Mouse (Mus musculus): ENCODE results near the gene Acvr1c. TPM values are rescaled to one million over a fixed set of nuclear protein-coding genes. Genes with fewer than 3 reads are reported as not detected.

Acvr1c gene
- polyA plus RNA-seq, 1 experiment from 2014 or later: 2.5 TPM

GRCm38 (mm10) chr2:58357068-58357413 lies 654 bp downstream of the Acvr1c start:
- ATAC-seq: peak; percentile 64
- peak overlapping the region; percentile 55 for H3K4me3 ChIP-seq (replicated peaks; ENCODE audit: low read length)
- 0% methylated on average over 7 of the region's 7 CpGs for WGBS
- 0 out of 2 replicates have a peak, but pooled peaks cover 3% of the 10 kb centered on the region for H3K27me3 ChIP-seq (replicated peaks; ENCODE audit: control insufficient read depth, insufficient read depth, low read length)
- H3K27ac ChIP-seq (ENCODE audit: low read length): no peak overlapping the region
- peaks cover 12% of the 10 kb centered on the region for H3K4me1 ChIP-seq (replicated peaks; ENCODE audit: control insufficient read depth, insufficient read depth, low read length)
- H3K4me2 ChIP-seq (ENCODE audit: low read length): peak overlapping the region; percentile 100
- H3K9ac ChIP-seq (replicated peaks; ENCODE audit: low read depth, low read length): peak overlapping the region; percentile 55
- H3K36me3 ChIP-seq (ENCODE audit: control insufficient read depth, insufficient read depth): no peaks in the 10 kb centered on the region
- no peaks in the 10 kb centered on the region for H3K9me3 ChIP-seq (ENCODE audit: control insufficient read depth, low read length)

GRCm38 (mm10) chr2:58354389-58354788 lies 3.3 kb downstream of the Acvr1c start:
- H3K9ac ChIP-seq (replicated peaks; ENCODE audit: low read depth, low read length): no peak overlapping the region
- no peaks in the 10 kb centered on the region for H3K9me3 ChIP-seq (ENCODE audit: control insufficient read depth, low read length)
- ATAC-seq: no peak
- WGBS: 81% methylated on average over 3 of the region's 3 CpGs
- peaks cover 12% of the 10 kb centered on the region for H3K4me1 ChIP-seq (replicated peaks; ENCODE audit: control insufficient read depth, insufficient read depth, low read length)
- 0 out of 2 replicates have a peak, but pooled peaks cover 3% of the 10 kb centered on the region for H3K27me3 ChIP-seq (replicated peaks; ENCODE audit: control insufficient read depth, insufficient read depth, low read length)
- no peak overlapping the region for H3K27ac ChIP-seq (ENCODE audit: low read length)
- H3K4me2 ChIP-seq (ENCODE audit: low read length): no peak overlapping the region
- no peaks in the 10 kb centered on the region for H3K36me3 ChIP-seq (ENCODE audit: control insufficient read depth, insufficient read depth)
- H3K4me3 ChIP-seq (replicated peaks; ENCODE audit: low read length): no peak overlapping the region

- Histone ChIP-seq H3K27ac (ENCODE audit: low read length) (no peak overlapping the region), H3K27me3 (replicated peaks; ENCODE audit: control insufficient read depth, insufficient read depth, low read length) (0 out of 2 replicates have a peak, but pooled peaks cover 3% of the 10 kb centered on the region), H3K4me2 (ENCODE audit: low read length) (no peak overlapping the region), H3K9ac (replicated peaks; ENCODE audit: low read depth, low read length) (no peak overlapping the region), H3K36me3 (ENCODE audit: control insufficient read depth, insufficient read depth) (no peaks in the 10 kb centered on the region), H3K4me3 (replicated peaks; ENCODE audit: low read length) (no peak overlapping the region), H3K9me3 (ENCODE audit: control insufficient read depth, low read length) (no peaks in the 10 kb centered on the region), H3K4me1 (replicated peaks; ENCODE audit: control insufficient read depth, insufficient read depth, low read length) (peaks cover 11% of the 10 kb centered on the region)
- ATAC-seq: no peak
- WGBS: 79% methylated on average over 5 of the region's 5 CpGs
Measured at GRCm38 (mm10) chr2:58352846-58353245, 4.8 kb downstream of the Acvr1c start.

GRCm38 (mm10) chr2:58350657-58351056 lies 7.0 kb downstream of the Acvr1c start:
- no peak overlapping the region for H3K4me3 ChIP-seq (replicated peaks; ENCODE audit: low read length)
- no peak overlapping the region for H3K9ac ChIP-seq (replicated peaks; ENCODE audit: low read depth, low read length)
- WGBS: 87% methylated on average over 2 of the region's 2 CpGs
- H3K36me3 ChIP-seq (ENCODE audit: control insufficient read depth, insufficient read depth): no peaks in the 10 kb centered on the region
- no peaks in the 10 kb centered on the region for H3K27me3 ChIP-seq (replicated peaks; ENCODE audit: control insufficient read depth, insufficient read depth, low read length)
- no peak overlapping the region for H3K4me2 ChIP-seq (ENCODE audit: low read length)
- H3K27ac ChIP-seq (ENCODE audit: low read length): no peak overlapping the region
- H3K4me1 ChIP-seq (replicated peaks; ENCODE audit: control insufficient read depth, insufficient read depth, low read length): no peaks in the 10 kb centered on the region
- no peaks in the 10 kb centered on the region for H3K9me3 ChIP-seq (ENCODE audit: control insufficient read depth, low read length)
- no peak for ATAC-seq

- Histone ChIP-seq H3K27ac (ENCODE audit: low read length) (no peak overlapping the region), H3K4me3 (replicated peaks; ENCODE audit: low read length) (no peak overlapping the region), H3K9me3 (ENCODE audit: control insufficient read depth, low read length) (no peaks in the 10 kb centered on the region), H3K36me3 (ENCODE audit: control insufficient read depth, insufficient read depth) (no peaks in the 10 kb centered on the region), H3K27me3 (replicated peaks; ENCODE audit: control insufficient read depth, insufficient read depth, low read length) (no peaks in the 10 kb centered on the region), H3K4me1 (replicated peaks; ENCODE audit: control insufficient read depth, insufficient read depth, low read length) (no peaks in the 10 kb centered on the region), H3K9ac (replicated peaks; ENCODE audit: low read depth, low read length) (no peak overlapping the region), H3K4me2 (ENCODE audit: low read length) (no peak overlapping the region)
- WGBS: 92% methylated on average over 5 of the region's 5 CpGs
- ATAC-seq: no peak
Measured at GRCm38 (mm10) chr2:58336730-58337129, 21.0 kb downstream of the Acvr1c start.

- H3K27ac ChIP-seq (ENCODE audit: low read length): no peak overlapping the region
- H3K27me3 ChIP-seq (replicated peaks; ENCODE audit: control insufficient read depth, insufficient read depth, low read length): no peaks in the 10 kb centered on the region
- no peak overlapping the region for H3K9ac ChIP-seq (replicated peaks; ENCODE audit: low read depth, low read length)
- H3K36me3 ChIP-seq (ENCODE audit: control insufficient read depth, insufficient read depth): no peaks in the 10 kb centered on the region
- no peaks in the 10 kb centered on the region for H3K9me3 ChIP-seq (ENCODE audit: control insufficient read depth, low read length)
- no peak overlapping the region for H3K4me3 ChIP-seq (replicated peaks; ENCODE audit: low read length)
- 71% methylated on average over 5 of the region's 5 CpGs for WGBS
- no peak for ATAC-seq
- no peak overlapping the region for H3K4me2 ChIP-seq (ENCODE audit: low read length)
- peaks cover under 1% of the 10 kb centered on the region for H3K4me1 ChIP-seq (replicated peaks; ENCODE audit: control insufficient read depth, insufficient read depth, low read length)
Measured at GRCm38 (mm10) chr2:58329589-58329988, 28.1 kb downstream of the Acvr1c start.

- peak overlapping the region; percentile 60 for H3K4me2 ChIP-seq (ENCODE audit: low read length)
- no peaks in the 10 kb centered on the region for H3K36me3 ChIP-seq (ENCODE audit: control insufficient read depth, insufficient read depth)
- 6% methylated on average over 23 of the region's 23 CpGs for WGBS
- H3K27me3 ChIP-seq (replicated peaks; ENCODE audit: control insufficient read depth, insufficient read depth, low read length): no peaks in the 10 kb centered on the region
- peak overlapping the region; percentile 42 for H3K4me3 ChIP-seq (replicated peaks; ENCODE audit: low read length)
- H3K4me1 ChIP-seq (replicated peaks; ENCODE audit: control insufficient read depth, insufficient read depth, low read length): peaks cover 7% of the 10 kb centered on the region
- no peaks in the 10 kb centered on the region for H3K9me3 ChIP-seq (ENCODE audit: control insufficient read depth, low read length)
- H3K9ac ChIP-seq (replicated peaks; ENCODE audit: low read depth, low read length): peak overlapping the region; percentile 68
- H3K27ac ChIP-seq (ENCODE audit: low read length): no peak overlapping the region
- ATAC-seq: peak; percentile 88
Measured at GRCm38 (mm10) chr2:58324118-58324901, 33.4 kb downstream of the Acvr1c start.

GRCm38 (mm10) chr2:58323274-58323673 lies 34.4 kb downstream of the Acvr1c start:
- peaks cover 7% of the 10 kb centered on the region for H3K4me1 ChIP-seq (replicated peaks; ENCODE audit: control insufficient read depth, insufficient read depth, low read length)
- WGBS: 63% methylated on average over 6 of the region's 6 CpGs
- no peak overlapping the region for H3K27ac ChIP-seq (ENCODE audit: low read length)
- no peak overlapping the region for H3K4me3 ChIP-seq (replicated peaks; ENCODE audit: low read length)
- no peaks in the 10 kb centered on the region for H3K27me3 ChIP-seq (replicated peaks; ENCODE audit: control insufficient read depth, insufficient read depth, low read length)
- no peaks in the 10 kb centered on the region for H3K9me3 ChIP-seq (ENCODE audit: control insufficient read depth, low read length)
- no peak overlapping the region for H3K9ac ChIP-seq (replicated peaks; ENCODE audit: low read depth, low read length)
- no peaks in the 10 kb centered on the region for H3K36me3 ChIP-seq (ENCODE audit: control insufficient read depth, insufficient read depth)
- ATAC-seq: no peak
- H3K4me2 ChIP-seq (ENCODE audit: low read length): no peak overlapping the region

GRCm38 (mm10) chr2:58316186-58316585 lies 41.5 kb downstream of the Acvr1c start:
- no peaks in the 10 kb centered on the region for H3K9me3 ChIP-seq (ENCODE audit: control insufficient read depth, low read length)
- H3K9ac ChIP-seq (replicated peaks; ENCODE audit: low read depth, low read length): no peak overlapping the region
- H3K4me1 ChIP-seq (replicated peaks; ENCODE audit: control insufficient read depth, insufficient read depth, low read length): no peaks in the 10 kb centered on the region
- H3K27ac ChIP-seq (ENCODE audit: low read length): no peak overlapping the region
- WGBS: 88% methylated on average over 7 of the region's 7 CpGs
- H3K36me3 ChIP-seq (ENCODE audit: control insufficient read depth, insufficient read depth): no peaks in the 10 kb centered on the region
- ATAC-seq: no peak
- H3K4me2 ChIP-seq (ENCODE audit: low read length): no peak overlapping the region
- H3K27me3 ChIP-seq (replicated peaks; ENCODE audit: control insufficient read depth, insufficient read depth, low read length): no peaks in the 10 kb centered on the region
- no peak overlapping the region for H3K4me3 ChIP-seq (replicated peaks; ENCODE audit: low read length)

All from forebrain, embryonic 16.5 days (tissue).